Mouse (Mus musculus) duodenum, adult 2 months (tissue): ENCODE measurements around the gene Npas3. TPM values are rescaled to one million over a fixed set of nuclear protein-coding genes. Genes with fewer than 3 reads are reported as not detected.

Experiments
- polyA plus RNA-seq: library from polyadenylated mRNA; depleted of rRNA; stranded (reverse); fragments of >200 nt; gene quantifications from 2 replicates; pipeline ENCODE4 v1.2.3, GENCODE M21; 2012; ENCODE audit warnings: low replicate concordance; rRNA removed

Gene Npas3
- polyA plus RNA-seq, result 0.02 TPM in 1 of 2 replicates, not detected in the other

DNA sequence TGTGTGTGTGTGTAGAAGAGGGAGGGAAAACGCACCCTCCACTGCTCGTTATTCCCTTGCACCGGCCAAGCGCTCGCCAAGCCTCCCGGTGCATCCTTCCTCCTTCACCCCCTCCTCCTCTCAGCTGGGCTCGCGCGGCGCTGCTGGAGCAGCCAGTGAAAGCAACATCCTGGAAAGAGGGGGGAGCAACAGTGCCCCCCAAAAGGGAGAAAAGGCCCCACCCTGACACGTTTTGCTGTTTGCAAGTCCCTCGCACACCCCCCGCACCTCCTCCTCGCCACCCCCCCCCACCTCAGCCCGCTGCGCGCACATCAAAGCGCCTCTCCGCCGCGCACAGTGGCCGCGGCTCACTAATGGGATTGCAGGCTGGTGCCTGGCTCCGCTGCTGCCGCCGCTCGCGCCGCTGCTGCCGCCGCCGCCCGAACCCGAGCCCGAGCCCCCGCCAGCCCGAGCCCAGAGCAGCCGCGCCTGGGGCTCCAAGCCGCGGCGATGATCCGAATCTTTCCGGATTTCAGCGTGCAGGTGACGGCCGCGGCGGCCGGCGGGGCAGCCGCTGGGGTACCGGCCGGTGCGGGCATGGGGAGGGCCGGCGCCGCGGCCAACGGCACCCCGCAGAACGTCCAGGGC lies at the start of gene Npas3:
TSS of gene Npas3 (plus strand) at position 577 of the 627 bp plus-strand sequence.

